Mouse (Mus musculus): ENCODE data around the gene Olfr1410. TPM values are rescaled to one million over a fixed set of nuclear protein-coding genes. Genes with fewer than 3 reads are reported as not detected.
A peak's percentile ranks its signal among the peaks of the same experiment; 100 is the strongest.

Gene Olfr1410
- polyA plus RNA-seq (2015; fragmentation: Nextera tagmentation; extraction: Ambion mirVana) = not detected in 2 replicates

DNA sequence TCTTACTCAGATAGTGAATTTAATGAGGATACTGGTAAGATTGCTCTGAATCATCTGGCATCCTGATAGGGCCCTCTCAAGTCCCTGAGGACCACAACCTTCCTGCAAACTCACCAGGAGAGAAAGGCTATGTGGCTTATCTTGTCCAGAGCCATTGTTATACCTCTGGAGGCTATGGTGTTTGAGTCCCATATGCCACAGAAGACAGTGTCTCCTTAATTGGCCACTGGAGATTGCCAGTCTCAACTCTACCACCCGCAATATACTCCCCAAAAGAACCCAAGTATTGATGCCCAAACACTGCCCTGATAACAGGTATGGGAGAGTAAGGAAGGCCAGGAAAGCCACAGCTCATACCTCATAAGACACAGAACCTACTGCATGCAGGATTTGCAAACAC is at the start of gene Olfr1410:
Gene Olfr1410, plus strand, starts transcription at position 301 of the 400 bp plus-strand sequence.
- TF ChIP-seq EP300 (IDR thresholded peaks at IDR 0.05; ENCODE audit: low read depth) (no peak), CTCF (IDR thresholded peaks at IDR 0.05; ENCODE audit: low read depth) (no peak)
- Histone ChIP-seq H3K27me3 (ENCODE audit: insufficient read depth, low read length) (no peaks in the 10 kb centered on the region), H3K4me1 (ENCODE audit: insufficient read depth) (no peaks in the 10 kb centered on the region), H3K4me3 (ENCODE audit: low read depth, low read length) (no peak within 1 kb of the TSS), H3K9ac (replicated peaks) (no peak within 1 kb of the TSS), H3K27ac (ENCODE audit: low read depth) (no peak within 1 kb of the TSS), H3K9me3 (ENCODE audit: low read length) (no peaks in the 10 kb centered on the region), H3K4me2 (ENCODE audit: low read depth, low read length) (no peak within 1 kb of the TSS), H3K36me3 (replicated peaks; ENCODE audit: insufficient read depth, low read length) (no peaks in the 10 kb centered on the region)
- DNase-seq = no peak
- ATAC-seq = no peak
- WGBS (ENCODE audit: insufficient replicate concordance) = 71% methylated on average over 1 of the region's 1 CpGs

GRCm38 (mm10) chr1:92571022-92571421 is 34.6 kb upstream of the Olfr1410 start, which contains the start of gene Olfr1413:
TSS of gene Olfr1413 (plus strand) at chr1:92571322.
- no peaks in the 10 kb centered on the region for H3K9me3 ChIP-seq (ENCODE audit: low read length)
- no peaks in the 10 kb centered on the region for H3K36me3 ChIP-seq (replicated peaks; ENCODE audit: insufficient read depth, low read length)
- no peak for DNase-seq
- H3K9ac ChIP-seq (replicated peaks) = no peak within 1 kb of the TSS
- ATAC-seq = no peak
- no peaks in the 10 kb centered on the region for H3K4me1 ChIP-seq (ENCODE audit: insufficient read depth)
- H3K4me3 ChIP-seq (ENCODE audit: low read depth, low read length) = no peak within 1 kb of the TSS
- H3K27me3 ChIP-seq (ENCODE audit: insufficient read depth, low read length) = no peaks in the 10 kb centered on the region
- H3K4me2 ChIP-seq (ENCODE audit: low read depth, low read length) = no peak within 1 kb of the TSS
- no peak for TF ChIP-seq EP300 (IDR thresholded peaks at IDR 0.05; ENCODE audit: low read depth)
- TF ChIP-seq CTCF (IDR thresholded peaks at IDR 0.05; ENCODE audit: low read depth) = no peak
- H3K27ac ChIP-seq (ENCODE audit: low read depth) = no peak within 1 kb of the TSS
- 81% methylated on average over 3 of the region's 3 CpGs for WGBS (ENCODE audit: insufficient replicate concordance)

GRCm38 (mm10) chr1:92585479-92585878 is 20.1 kb upstream of the Olfr1410 start, which contains the start of gene Olfr1412:
TSS of gene Olfr1412 (plus strand) at chr1:92585779.
- Histone ChIP-seq H3K36me3 (replicated peaks; ENCODE audit: insufficient read depth, low read length) (no peaks in the 10 kb centered on the region), H3K9me3 (ENCODE audit: low read length) (no peaks in the 10 kb centered on the region), H3K27me3 (ENCODE audit: insufficient read depth, low read length) (no peaks in the 10 kb centered on the region), H3K4me2 (ENCODE audit: low read depth, low read length) (no peak within 1 kb of the TSS), H3K4me3 (ENCODE audit: low read depth, low read length) (no peak within 1 kb of the TSS), H3K4me1 (ENCODE audit: insufficient read depth) (no peaks in the 10 kb centered on the region), H3K9ac (replicated peaks) (no peak within 1 kb of the TSS), H3K27ac (ENCODE audit: low read depth) (no peak within 1 kb of the TSS)
- DNase-seq (no peak), ATAC-seq (no peak)
- 71% methylated on average over 2 of the region's 2 CpGs for WGBS (ENCODE audit: insufficient replicate concordance)
- TF ChIP-seq EP300 (IDR thresholded peaks at IDR 0.05; ENCODE audit: low read depth) = no peak
- no peak for TF ChIP-seq CTCF (IDR thresholded peaks at IDR 0.05; ENCODE audit: low read depth)

- Histone ChIP-seq H3K9ac (replicated peaks) (no peak within 1 kb of the TSS), H3K27me3 (ENCODE audit: insufficient read depth, low read length) (no peaks in the 10 kb centered on the region), H3K9me3 (ENCODE audit: low read length) (no peaks in the 10 kb centered on the region), H3K4me2 (ENCODE audit: low read depth, low read length) (no peak within 1 kb of the TSS), H3K4me3 (ENCODE audit: low read depth, low read length) (no peak within 1 kb of the TSS), H3K4me1 (ENCODE audit: insufficient read depth) (no peaks in the 10 kb centered on the region), H3K36me3 (replicated peaks; ENCODE audit: insufficient read depth, low read length) (no peaks in the 10 kb centered on the region), H3K27ac (ENCODE audit: low read depth) (no peak within 1 kb of the TSS)
- TF ChIP-seq CTCF (IDR thresholded peaks at IDR 0.05; ENCODE audit: low read depth) (no peak), EP300 (IDR thresholded peaks at IDR 0.05; ENCODE audit: low read depth) (no peak)
- ATAC-seq (no peak), DNase-seq (no peak)
Observed at GRCm38 (mm10) chr1:92594111-92594510, 11.5 kb upstream of the Olfr1410 start, which contains the start of gene Olfr1411. TSS of gene Olfr1411 (plus strand) at chr1:92594411.

DNA sequence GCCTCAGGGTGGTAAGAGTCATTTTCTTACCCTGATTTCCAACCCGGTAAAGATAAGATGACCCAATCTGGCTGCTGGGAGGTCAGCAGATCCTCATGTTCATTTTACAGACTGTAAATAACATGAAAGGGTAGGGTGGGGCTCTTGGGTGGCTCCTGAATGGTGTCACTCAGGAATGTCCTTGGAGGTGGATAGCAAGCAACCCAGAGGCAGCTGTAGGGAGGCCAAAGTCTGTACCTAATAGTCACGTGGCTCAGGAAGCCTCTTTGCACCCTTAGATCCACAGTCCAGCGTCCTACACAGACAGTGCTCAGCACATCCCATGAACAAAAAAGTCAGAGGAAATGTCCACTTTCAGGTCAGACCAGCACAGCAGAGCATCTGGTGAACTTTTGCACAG is 9.6 kb upstream of the Olfr1410 start:
- 61% methylated on average over 3 of the region's 3 CpGs for WGBS (ENCODE audit: insufficient replicate concordance)
- Histone ChIP-seq H3K9me3 (ENCODE audit: low read length) (no peaks in the 10 kb centered on the region), H3K4me1 (ENCODE audit: insufficient read depth) (no peaks in the 10 kb centered on the region), H3K4me3 (ENCODE audit: low read depth, low read length) (no peak overlapping the region), H3K27ac (ENCODE audit: low read depth) (no peak overlapping the region), H3K27me3 (ENCODE audit: insufficient read depth, low read length) (no peaks in the 10 kb centered on the region), H3K9ac (replicated peaks) (no peak overlapping the region), H3K4me2 (ENCODE audit: low read depth, low read length) (no peak overlapping the region), H3K36me3 (replicated peaks; ENCODE audit: insufficient read depth, low read length) (no peaks in the 10 kb centered on the region)
- TF ChIP-seq CTCF (IDR thresholded peaks at IDR 0.05; ENCODE audit: low read depth) (no peak), EP300 (IDR thresholded peaks at IDR 0.05; ENCODE audit: low read depth) (no peak)
- ATAC-seq (no peak), DNase-seq (no peak)

- DNase-seq (no peak), ATAC-seq (no peak)
- Histone ChIP-seq H3K27me3 (ENCODE audit: insufficient read depth, low read length) (no peaks in the 10 kb centered on the region), H3K9me3 (ENCODE audit: low read length) (no peaks in the 10 kb centered on the region), H3K4me2 (ENCODE audit: low read depth, low read length) (no peak overlapping the region), H3K27ac (ENCODE audit: low read depth) (no peak overlapping the region), H3K4me3 (ENCODE audit: low read depth, low read length) (no peak overlapping the region), H3K4me1 (ENCODE audit: insufficient read depth) (no peaks in the 10 kb centered on the region), H3K36me3 (replicated peaks; ENCODE audit: insufficient read depth, low read length) (no peaks in the 10 kb centered on the region), H3K9ac (replicated peaks) (no peak overlapping the region)
- WGBS (ENCODE audit: insufficient replicate concordance) = 58% methylated on average over 4 of the region's 4 CpGs
- TF ChIP-seq CTCF (IDR thresholded peaks at IDR 0.05; ENCODE audit: low read depth) (no peak), EP300 (IDR thresholded peaks at IDR 0.05; ENCODE audit: low read depth) (no peak)
Observed at GRCm38 (mm10) chr1:92607711-92608110, 2.1 kb downstream of the Olfr1410 start.

- TF ChIP-seq EP300 (IDR thresholded peaks at IDR 0.05; ENCODE audit: low read depth) (no peak), CTCF (IDR thresholded peaks at IDR 0.05; ENCODE audit: low read depth) (peak; percentile 86)
- DNase-seq = peak; percentile 58
- no peak overlapping the region for H3K4me3 ChIP-seq (ENCODE audit: low read depth, low read length)
- no peaks in the 10 kb centered on the region for H3K27me3 ChIP-seq (ENCODE audit: insufficient read depth, low read length)
- no peak for ATAC-seq
- 4% methylated on average over 5 of the region's 5 CpGs for WGBS (ENCODE audit: insufficient replicate concordance)
- H3K4me2 ChIP-seq (ENCODE audit: low read depth, low read length) = no peak overlapping the region
- no peak overlapping the region for H3K9ac ChIP-seq (replicated peaks)
- no peaks in the 10 kb centered on the region for H3K4me1 ChIP-seq (ENCODE audit: insufficient read depth)
- no peak overlapping the region for H3K27ac ChIP-seq (ENCODE audit: low read depth)
- no peaks in the 10 kb centered on the region for H3K9me3 ChIP-seq (ENCODE audit: low read length)
- H3K36me3 ChIP-seq (replicated peaks; ENCODE audit: insufficient read depth, low read length) = no peaks in the 10 kb centered on the region
Observed at GRCm38 (mm10) chr1:92611008-92611407, 5.4 kb downstream of the Olfr1410 start.
